Mouse (Mus musculus) erythroblast, embryonic 14.5 days (primary cell): ENCODE data around the gene Runx2.

Experiments
- GATA1 ChIP-seq: IDR thresholded peaks from 2 replicates; pipeline ENCODE4 v1.6.1; 2012; ENCODE audit warnings: low read length, inconsistent platforms, mixed read lengths
- TAL1 ChIP-seq: IDR thresholded peaks from 3 replicates; pipeline ENCODE4 v1.6.1; 2012; ENCODE audit warnings: low read length, inconsistent platforms, mixed read lengths

DNA sequence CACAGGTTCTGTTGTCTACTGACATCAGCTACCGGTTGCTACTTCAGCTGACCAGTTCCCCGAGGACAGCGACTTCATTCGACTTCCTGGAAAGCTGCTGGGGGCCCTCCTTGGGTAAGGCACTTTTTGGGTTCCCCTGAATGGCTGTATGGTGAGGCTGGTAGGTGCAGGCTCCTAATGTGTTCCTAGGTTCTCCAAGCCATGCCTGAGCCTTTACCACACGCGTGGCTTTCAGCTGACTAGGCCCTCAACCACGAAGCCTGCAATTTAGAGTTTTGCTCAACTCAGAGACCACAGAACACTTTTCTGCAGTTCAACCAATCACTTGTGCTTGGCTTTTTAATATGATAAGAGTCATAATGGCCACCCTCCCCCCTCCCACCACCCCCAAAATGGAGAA, 208.4 kb downstream of the Runx2 start:
- TF ChIP-seq TAL1 = no peak
- TF ChIP-seq GATA1 = no peak
